Mouse (Mus musculus): ENCODE measurements around the gene Rassf2. TPM values are rescaled to one million over a fixed set of nuclear protein-coding genes. Genes with fewer than 3 reads are reported as not detected.

Rassf2 gene
- polyA plus RNA-seq, 1 experiment from 2014 or later, result 3.1 TPM

DNA sequence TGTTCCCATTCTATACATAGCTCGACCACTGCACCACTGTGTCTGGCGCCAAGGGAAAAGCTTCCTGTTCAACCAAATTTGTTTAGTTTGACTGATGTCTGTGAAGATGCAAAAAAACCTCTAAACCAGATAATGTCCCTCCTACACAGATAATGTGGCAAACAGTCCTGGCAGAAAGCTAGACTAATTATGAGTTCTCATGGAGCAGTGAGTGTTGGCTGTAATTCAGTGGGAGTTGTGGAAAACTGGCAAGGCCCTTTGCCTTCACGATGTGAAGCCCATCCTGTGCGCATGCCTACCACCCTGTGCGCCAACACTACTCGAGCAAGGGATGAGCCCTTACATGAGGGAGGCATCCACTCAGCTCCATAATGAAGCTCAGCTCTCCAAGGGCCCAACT is 84.3 kb downstream of the Rassf2 start:
- H3K27me3 ChIP-seq (ENCODE audit: control insufficient read depth, insufficient read depth, low read length), result no peaks in the 10 kb centered on the region
- no peak overlapping the region for H3K4me2 ChIP-seq
- H3K36me3 ChIP-seq (ENCODE audit: control insufficient read depth, insufficient read depth, low read length), result no peaks in the 10 kb centered on the region
- H3K9me3 ChIP-seq (replicated peaks; ENCODE audit: control insufficient read depth, low read length), result no peaks in the 10 kb centered on the region
- H3K4me1 ChIP-seq (ENCODE audit: control insufficient read depth, insufficient read depth, low read length), result peaks cover 3% of the 10 kb centered on the region
- H3K27ac ChIP-seq (ENCODE audit: low read depth, low read length), result no peak overlapping the region
- no peak for ATAC-seq (replicated peaks; ENCODE audit: insufficient number of reproducible peaks, low FRiP score, low TSS enrichment)
- H3K9ac ChIP-seq (ENCODE audit: low read depth, low read length), result no peak overlapping the region
- no peak overlapping the region for H3K4me3 ChIP-seq (ENCODE audit: low read depth, low read length)
- WGBS (ENCODE audit: insufficient replicate concordance), result 69% methylated on average over 6 of the region's 6 CpGs

DNA sequence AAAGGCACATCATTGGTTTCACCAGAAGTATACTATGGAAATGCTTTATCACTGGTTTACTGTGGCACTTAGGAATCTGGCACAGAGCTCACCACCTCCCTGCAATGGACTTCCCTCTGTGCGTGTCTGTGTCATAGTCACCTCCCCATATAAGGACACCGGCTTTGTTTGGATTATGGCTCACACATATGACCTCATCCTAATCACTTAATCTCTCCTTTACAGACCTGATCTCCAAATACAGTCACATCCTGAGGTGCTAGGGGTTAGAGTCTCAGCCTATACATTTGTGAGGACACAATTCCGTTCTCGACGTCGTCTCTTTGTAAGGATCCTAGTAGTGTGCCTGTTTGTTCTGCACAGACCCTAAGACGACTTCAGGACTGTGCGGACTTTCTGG is 84.8 kb downstream of the Rassf2 start:
- Histone ChIP-seq H3K9me3 (replicated peaks; ENCODE audit: control insufficient read depth, low read length) (no peaks in the 10 kb centered on the region), H3K36me3 (ENCODE audit: control insufficient read depth, insufficient read depth, low read length) (no peaks in the 10 kb centered on the region), H3K4me2 (no peak overlapping the region), H3K4me3 (ENCODE audit: low read depth, low read length) (no peak overlapping the region), H3K9ac (ENCODE audit: low read depth, low read length) (no peak overlapping the region), H3K4me1 (ENCODE audit: control insufficient read depth, insufficient read depth, low read length) (no peaks in the 10 kb centered on the region; the same call in 1 of the 2 replicates), H3K27me3 (ENCODE audit: control insufficient read depth, insufficient read depth, low read length) (no peaks in the 10 kb centered on the region), H3K27ac (ENCODE audit: low read depth, low read length) (no peak overlapping the region)
- ATAC-seq (replicated peaks; ENCODE audit: insufficient number of reproducible peaks, low FRiP score, low TSS enrichment), result no peak
- WGBS (ENCODE audit: insufficient replicate concordance), result 54% methylated on average over 8 of the region's 8 CpGs

DNA sequence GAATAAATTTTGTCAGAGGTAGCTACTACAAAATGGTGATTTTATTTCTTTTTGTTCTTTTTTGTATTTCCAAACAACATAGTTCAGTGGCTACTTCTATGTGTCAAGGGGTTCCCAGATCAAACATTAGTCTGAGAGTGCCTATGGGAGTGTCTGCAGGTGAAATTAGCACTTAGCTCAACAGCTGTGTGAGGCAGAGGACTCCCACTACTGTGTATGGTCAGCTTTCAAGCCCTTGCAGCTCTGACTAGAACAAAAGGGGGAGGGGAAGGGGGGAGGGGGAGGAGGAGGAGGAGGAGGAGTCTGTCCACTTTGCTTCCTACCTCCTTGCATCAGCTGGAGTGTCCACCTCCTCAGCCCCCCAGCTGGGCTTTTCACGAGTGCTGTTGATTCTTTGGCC is 85.7 kb downstream of the Rassf2 start:
- Histone ChIP-seq H3K4me1 (ENCODE audit: control insufficient read depth, insufficient read depth, low read length) (no peaks in the 10 kb centered on the region; the same call in 1 of the 2 replicates), H3K4me3 (ENCODE audit: low read depth, low read length) (no peak overlapping the region), H3K4me2 (no peak overlapping the region), H3K9ac (ENCODE audit: low read depth, low read length) (no peak overlapping the region), H3K27me3 (ENCODE audit: control insufficient read depth, insufficient read depth, low read length) (no peaks in the 10 kb centered on the region), H3K36me3 (ENCODE audit: control insufficient read depth, insufficient read depth, low read length) (no peaks in the 10 kb centered on the region), H3K9me3 (replicated peaks; ENCODE audit: control insufficient read depth, low read length) (no peaks in the 10 kb centered on the region), H3K27ac (ENCODE audit: low read depth, low read length) (no peak overlapping the region)
- 47% methylated on average over 1 of the region's 1 CpGs for WGBS (ENCODE audit: insufficient replicate concordance)
- ATAC-seq (replicated peaks; ENCODE audit: insufficient number of reproducible peaks, low FRiP score, low TSS enrichment), result no peak

GRCm38 (mm10) chr2:131941501-131941900 is 88.6 kb downstream of the Rassf2 start:
- 80% methylated on average over 6 of the region's 6 CpGs for WGBS (ENCODE audit: insufficient replicate concordance)
- no peaks in the 10 kb centered on the region for H3K27me3 ChIP-seq (ENCODE audit: control insufficient read depth, insufficient read depth, low read length)
- H3K4me3 ChIP-seq (ENCODE audit: low read depth, low read length), result no peak overlapping the region

DNA sequence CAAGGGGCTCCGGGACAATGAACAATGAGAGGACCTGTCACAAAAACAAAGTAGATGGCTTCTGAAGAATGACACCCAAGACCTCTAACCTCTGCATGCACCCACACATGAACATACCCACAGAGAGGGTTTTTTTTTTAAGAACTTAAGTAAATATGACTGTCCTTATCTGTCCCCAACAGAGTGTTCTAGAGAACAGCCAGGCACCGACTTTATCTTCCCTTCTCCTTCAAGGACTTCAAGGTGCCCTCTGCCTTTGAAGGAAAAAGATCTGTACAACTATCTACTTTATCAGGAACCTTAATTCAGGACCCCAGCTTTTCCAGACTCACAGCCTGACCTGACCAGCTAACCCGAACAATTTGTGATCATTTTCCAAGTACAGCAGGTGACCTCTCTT is 89.6 kb downstream of the Rassf2 start:
- Histone ChIP-seq H3K27ac (ENCODE audit: low read depth, low read length) (no peak overlapping the region), H3K4me1 (ENCODE audit: control insufficient read depth, insufficient read depth, low read length) (no peaks in the 10 kb centered on the region; the same call in 1 of the 2 replicates), H3K27me3 (ENCODE audit: control insufficient read depth, insufficient read depth, low read length) (no peaks in the 10 kb centered on the region), H3K4me3 (ENCODE audit: low read depth, low read length) (no peak overlapping the region), H3K36me3 (ENCODE audit: control insufficient read depth, insufficient read depth, low read length) (no peaks in the 10 kb centered on the region), H3K4me2 (no peak overlapping the region), H3K9ac (ENCODE audit: low read depth, low read length) (no peak overlapping the region), H3K9me3 (replicated peaks; ENCODE audit: control insufficient read depth, low read length) (no peaks in the 10 kb centered on the region)
- WGBS (ENCODE audit: insufficient replicate concordance), result 44% methylated on average over 3 of the region's 3 CpGs
- ATAC-seq (replicated peaks; ENCODE audit: insufficient number of reproducible peaks, low FRiP score, low TSS enrichment), result no peak

More at GRCm38 (mm10) chr2:131941501-131941900, 88.6 kb downstream of the Rassf2 start:
- no peak overlapping the region for H3K4me2 ChIP-seq
- no peak for ATAC-seq (replicated peaks; ENCODE audit: insufficient number of reproducible peaks, low FRiP score, low TSS enrichment)
- H3K9me3 ChIP-seq (replicated peaks; ENCODE audit: control insufficient read depth, low read length), result no peaks in the 10 kb centered on the region
- no peaks in the 10 kb centered on the region; the same call in 1 of the 2 replicates for H3K4me1 ChIP-seq (ENCODE audit: control insufficient read depth, insufficient read depth, low read length)
- H3K36me3 ChIP-seq (ENCODE audit: control insufficient read depth, insufficient read depth, low read length), result no peaks in the 10 kb centered on the region
- no peak overlapping the region for H3K27ac ChIP-seq (ENCODE audit: low read depth, low read length)
- no peak overlapping the region for H3K9ac ChIP-seq (ENCODE audit: low read depth, low read length)

Other genes starting within 250 kb of the Rassf2 start
- gene Erv3, start 170.5 kb downstream of the Rassf2 start, polyA plus RNA-seq (2014; fragmentation: Nextera tagmentation; extraction: Ambion mirVana), result not detected in 2 replicates
- 47.0 and 53.2 TPM in 2 replicates for gene Prnp, start 120.3 kb downstream of the Rassf2 start, polyA plus RNA-seq (2014; fragmentation: Nextera tagmentation; extraction: Ambion mirVana)
- not detected in 2 replicates for gene Prn, start 120.3 kb downstream of the Rassf2 start, polyA plus RNA-seq (2014; fragmentation: Nextera tagmentation; extraction: Ambion mirVana)
- gene Prnd, start 79.4 kb downstream of the Rassf2 start, polyA plus RNA-seq (2014; fragmentation: Nextera tagmentation; extraction: Ambion mirVana), result 3.2 and 4.0 TPM in 2 replicates
- gene Slc23a2, start 114.8 kb upstream of the Rassf2 start, polyA plus RNA-seq (2014; fragmentation: Nextera tagmentation; extraction: Ambion mirVana), result 8.7 and 10.2 TPM in 2 replicates
- 42.1 and 44.2 TPM in 2 replicates for gene Tmem230, start 217.5 kb upstream of the Rassf2 start, polyA plus RNA-seq (2014; fragmentation: Nextera tagmentation; extraction: Ambion mirVana)
- 209 and 212 TPM in 2 replicates for gene Pcna, start 223.1 kb upstream of the Rassf2 start, polyA plus RNA-seq (2014; fragmentation: Nextera tagmentation; extraction: Ambion mirVana)
- 13.0 and 18.5 TPM in 2 replicates for gene Cds2, start 232.9 kb upstream of the Rassf2 start, polyA plus RNA-seq (2014; fragmentation: Nextera tagmentation; extraction: Ambion mirVana)

Measured in heart, embryonic 11.5 days (tissue).